Mouse (Mus musculus) stomach, postnatal 0 days (tissue): ENCODE results near the gene Btbd2. TPM values are rescaled to one million over a fixed set of nuclear protein-coding genes. Genes with fewer than 3 reads are reported as not detected.

Source experiments
- ATAC-seq: fragments of 200-750 bp; cut with Nextera tagmentation; 2 replicates; pipeline ENCODE4 v1.8.0; 2017; ENCODE audit not compliant: low FRiP score, low TSS enrichment
- DNase-seq: peaks from one replicate; pipeline ENCODE4 v3.0.0-alpha.2; 2016; ENCODE audit warnings: low spot score
- H3K27ac ChIP-seq: fragments of 300-500 bp; sonication (generic); replicated peaks from 2 replicates; pipeline ENCODE4 v1.5.1; 2014; ENCODE audit warnings: mild to moderate bottlenecking, control low read depth
- H3K27me3 ChIP-seq: fragments of 300-500 bp; sonication (generic); 2 replicates; pipeline ENCODE4 v1.6.1; 2014; ENCODE audit warnings: low read length; ENCODE audit not compliant: control insufficient read depth, insufficient read depth
- H3K36me3 ChIP-seq: fragments of 300-500 bp; sonication (generic); 2 replicates; pipeline ENCODE4 v1.6.1; 2014; ENCODE audit warnings: low read length, mixed read lengths; ENCODE audit not compliant: control insufficient read depth, insufficient read depth
- H3K4me1 ChIP-seq: fragments of 300-500 bp; sonication (generic); replicated peaks from 2 replicates; pipeline ENCODE4 v1.6.1; 2014; ENCODE audit warnings: antibody characterized with exemption; ENCODE audit not compliant: control insufficient read depth, insufficient read depth
- H3K4me2 ChIP-seq: fragments of 300-500 bp; sonication (generic); replicated peaks from 2 replicates; pipeline ENCODE4 v1.6.1; 2014; ENCODE audit warnings: low read depth, mild to moderate bottlenecking, control low read depth, moderate library complexity
- H3K4me3 ChIP-seq: fragments of 300-500 bp; sonication (generic); 2 replicates; pipeline ENCODE4 v1.5.1; 2014; ENCODE audit warnings: low read depth, low read length, control low read depth
- H3K9ac ChIP-seq: fragments of 300-500 bp; sonication (generic); 2 replicates; pipeline ENCODE4 v1.6.1; 2014; ENCODE audit warnings: mild to moderate bottlenecking, low read length, control low read depth, mixed read lengths
- H3K9me3 ChIP-seq: fragments of 300-500 bp; sonication (generic); 2 replicates; pipeline ENCODE4 v1.6.1; 2016; ENCODE audit warnings: low read length; ENCODE audit not compliant: control insufficient read depth
- CTCF ChIP-seq: IDR thresholded peaks from 2 replicates; pipeline ENCODE4 v1.5.1; 2016; ENCODE audit warnings: antibody characterized with exemption, low read depth, mild to moderate bottlenecking, moderate library complexity
- EP300 ChIP-seq: optimal IDR thresholded peaks from 2 replicates; pipeline ENCODE3; 2016; ENCODE audit warnings: antibody characterized with exemption
- WGBS: fragments of 180-500 bp; shearing (Covaris S2); extraction: QIAGEN DNeasy Blood & Tissue Kit; methylation state at CpG from one replicate; pipeline ENCODE4 v1.1.7; 2014; 5-methylcytosine and 5-hydroxymethylcytosine counted together
- polyA plus RNA-seq: library from polyadenylated mRNA; unstranded; fragments of >200 nt; fragmentation: Nextera tagmentation; extraction: Ambion mirVana; gene quantifications from 2 replicates; pipeline ENCODE4 v1.2.1, GENCODE M21; 2015

The Btbd2 gene
- polyA plus RNA-seq, 1 experiment from 2014 or later: 28.3 TPM

GRCm38 (mm10) chr10:80697812-80698211 is 40.9 kb upstream of the Btbd2 start:
- Histone ChIP-seq H3K4me1 (peaks cover 6% of the 10 kb centered on the region), H3K4me3 (no peak overlapping the region), H3K27ac (no peak overlapping the region), H3K9me3 (no peaks in the 10 kb centered on the region), H3K36me3 (0 out of 2 replicates have a peak, but pooled peaks cover 4% of the 10 kb centered on the region), H3K27me3 (no peaks in the 10 kb centered on the region), H3K4me2 (no peak overlapping the region), H3K9ac (peak overlapping the region; percentile 31)
- ATAC-seq (no peak), DNase-seq (no peak)
- TF ChIP-seq EP300: no peak
- TF ChIP-seq CTCF: no peak
- WGBS: 81% methylated on average over 9 of the region's 9 CpGs

GRCm38 (mm10) chr10:80697393-80697787 is 40.5 kb upstream of the Btbd2 start:
- DNase-seq (no peak), ATAC-seq (no peak)
- H3K4me3 ChIP-seq: no peak overlapping the region
- TF ChIP-seq CTCF (no peak), EP300 (no peak)
- H3K4me1 ChIP-seq: peaks cover 6% of the 10 kb centered on the region
- H3K9ac ChIP-seq: no peak overlapping the region
- H3K27ac ChIP-seq: no peak overlapping the region
- 0 out of 2 replicates have a peak, but pooled peaks cover 4% of the 10 kb centered on the region for H3K36me3 ChIP-seq
- no peaks in the 10 kb centered on the region for H3K27me3 ChIP-seq
- no peaks in the 10 kb centered on the region for H3K9me3 ChIP-seq
- no peak overlapping the region for H3K4me2 ChIP-seq
- WGBS: 84% methylated on average over 8 of the region's 8 CpGs

- no peak for DNase-seq
- H3K4me1 ChIP-seq: peaks cover 6% of the 10 kb centered on the region
- H3K27ac ChIP-seq: peak overlapping the region; percentile 53; the same call in 1 of the 2 replicates
- no peaks in the 10 kb centered on the region for H3K27me3 ChIP-seq
- 56% methylated on average over 11 of the region's 12 CpGs for WGBS
- 0 out of 2 replicates have a peak, but pooled peaks cover 4% of the 10 kb centered on the region for H3K36me3 ChIP-seq
- TF ChIP-seq CTCF (no peak), EP300 (no peak)
- no peak overlapping the region for H3K4me3 ChIP-seq
- peak overlapping the region; percentile 41; the same call in 1 of the 2 replicates for H3K9ac ChIP-seq
- no peak overlapping the region for H3K4me2 ChIP-seq
- no peak for ATAC-seq
- H3K9me3 ChIP-seq: no peaks in the 10 kb centered on the region
These were observed 39.9 kb upstream of the Btbd2 start for GRCm38 (mm10) chr10:80696502-80697392.

GRCm38 (mm10) chr10:80695801-80696501 is 39.1 kb upstream of the Btbd2 start:
- no peak overlapping the region for H3K4me2 ChIP-seq
- H3K9ac ChIP-seq: 0 out of 2 replicates have a peak overlapping the region, but pooled peaks have one; percentile 41
- peaks cover 4% of the 10 kb centered on the region; the same call in 1 of the 2 replicates for H3K36me3 ChIP-seq
- ATAC-seq (no peak), DNase-seq (no peak)
- peaks cover 4% of the 10 kb centered on the region for H3K4me1 ChIP-seq
- H3K27me3 ChIP-seq: no peaks in the 10 kb centered on the region
- TF ChIP-seq CTCF (no peak), EP300 (no peak)
- peak overlapping the region; percentile 53 for H3K27ac ChIP-seq
- H3K9me3 ChIP-seq: no peaks in the 10 kb centered on the region
- WGBS: 50% methylated on average over 10 of the region's 10 CpGs
- no peak overlapping the region for H3K4me3 ChIP-seq

- Histone ChIP-seq H3K27ac (peak overlapping the region; percentile 53; the same call in 1 of the 2 replicates), H3K9me3 (no peaks in the 10 kb centered on the region), H3K9ac (no peak overlapping the region), H3K27me3 (no peaks in the 10 kb centered on the region), H3K36me3 (peaks cover 5% of the 10 kb centered on the region; the same call in 1 of the 2 replicates), H3K4me2 (no peak overlapping the region), H3K4me1 (no peaks in the 10 kb centered on the region), H3K4me3 (no peak overlapping the region)
- peak; percentile 43; the same call in 1 of the 2 replicates for ATAC-seq
- no peak for DNase-seq
- 54% methylated on average over 2 of the region's 2 CpGs for WGBS
- TF ChIP-seq EP300 (no peak), CTCF (no peak)
These were observed 38.3 kb upstream of the Btbd2 start for GRCm38 (mm10) chr10:80695186-80695585.
